Mouse (Mus musculus): Measurements from ENCODE around the gene Eci2. TPM values are rescaled to one million over a fixed set of nuclear protein-coding genes. Genes with fewer than 3 reads are reported as not detected.

Eci2 gene
- polyA plus RNA-seq (2014; fragmentation: Nextera tagmentation; extraction: Ambion mirVana) = 117 and 124 TPM in 2 replicates

DNA sequence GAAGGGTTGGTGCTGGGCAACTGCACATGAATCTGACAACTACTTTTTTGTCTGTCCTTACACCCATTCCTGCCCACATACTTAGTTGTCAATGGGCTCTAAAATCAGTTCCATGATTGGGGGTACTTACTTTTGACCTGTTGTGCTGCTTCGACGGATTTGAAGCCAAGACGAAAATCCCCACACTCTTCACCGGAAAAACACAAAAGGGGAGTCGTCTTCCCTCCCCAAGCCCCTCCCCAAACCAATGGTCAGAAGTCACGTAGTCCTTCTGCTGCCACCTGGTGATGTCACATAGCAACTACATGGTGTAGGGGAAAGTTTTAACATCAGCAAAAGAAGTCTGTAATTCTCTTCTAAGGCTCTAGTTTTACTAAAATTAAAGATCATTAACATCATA, at the start of gene Eci2:
Eci2 (minus strand) TSS at position 218 of the 400 bp plus-strand sequence.
- Histone ChIP-seq H3K9me3 (ENCODE audit: control insufficient read depth, low read length) (no peaks in the 10 kb centered on the region), H3K27me3 (ENCODE audit: control insufficient read depth, insufficient read depth, low read length) (no peaks in the 10 kb centered on the region), H3K4me3 (ENCODE audit: low read depth, low read length) (no peak within 1 kb of the TSS), H3K4me1 (replicated peaks; ENCODE audit: control insufficient read depth, insufficient read depth, low read length) (no peaks in the 10 kb centered on the region), H3K36me3 (ENCODE audit: control insufficient read depth, insufficient read depth, low read length) (no peaks in the 10 kb centered on the region), H3K9ac (ENCODE audit: low read length) (no peak within 1 kb of the TSS), H3K4me2 (ENCODE audit: low read depth, low read length, severe bottlenecking) (no peak within 1 kb of the TSS), H3K27ac (ENCODE audit: low read depth, low read length) (no peak within 1 kb of the TSS)
- ATAC-seq (replicated peaks; ENCODE audit: low FRiP score) = no peak
- WGBS = 7% methylated on average over 6 of the region's 6 CpGs
- peak; percentile 58 for DNase-seq (ENCODE audit: low spot score)

DNA sequence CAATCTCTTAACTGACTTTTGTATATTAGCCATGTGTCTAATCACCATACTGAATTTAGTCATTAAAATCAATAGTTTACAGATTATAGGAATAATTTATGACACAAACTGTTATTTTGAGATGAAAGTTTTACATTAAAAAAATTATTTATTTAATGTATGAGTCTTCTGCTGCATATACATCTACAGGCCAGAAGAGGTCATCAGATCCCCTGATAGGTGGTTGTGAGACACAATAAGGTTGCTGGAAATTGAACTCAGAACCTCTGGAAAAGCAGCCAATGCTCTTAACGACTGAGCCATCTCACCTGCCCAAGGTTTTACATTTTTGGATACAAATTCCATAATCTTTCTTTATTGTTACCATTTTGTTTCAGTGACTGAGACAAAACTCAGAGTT, 48.0 kb upstream of the Eci2 start:
- Histone ChIP-seq H3K9me3 (ENCODE audit: control insufficient read depth, low read length) (no peaks in the 10 kb centered on the region), H3K27me3 (ENCODE audit: control insufficient read depth, insufficient read depth, low read length) (no peaks in the 10 kb centered on the region), H3K9ac (ENCODE audit: low read length) (no peak overlapping the region), H3K4me3 (ENCODE audit: low read depth, low read length) (no peak overlapping the region), H3K4me2 (ENCODE audit: low read depth, low read length, severe bottlenecking) (no peak overlapping the region), H3K27ac (ENCODE audit: low read depth, low read length) (no peak overlapping the region), H3K36me3 (ENCODE audit: control insufficient read depth, insufficient read depth, low read length) (no peaks in the 10 kb centered on the region), H3K4me1 (replicated peaks; ENCODE audit: control insufficient read depth, insufficient read depth, low read length) (no peaks in the 10 kb centered on the region)
- ATAC-seq (replicated peaks; ENCODE audit: low FRiP score) (no peak), DNase-seq (ENCODE audit: low spot score) (no peak)
- WGBS = 68% methylated on average over 1 of the region's 1 CpGs

GRCm38 (mm10) chr13:35070485-35071472, 43.9 kb upstream of the Eci2 start:
- no peak overlapping the region for H3K27ac ChIP-seq (ENCODE audit: low read depth, low read length)
- no peak for ATAC-seq (replicated peaks; ENCODE audit: low FRiP score)
- no peak overlapping the region for H3K4me3 ChIP-seq (ENCODE audit: low read depth, low read length)
- no peaks in the 10 kb centered on the region for H3K9me3 ChIP-seq (ENCODE audit: control insufficient read depth, low read length)
- H3K36me3 ChIP-seq (ENCODE audit: control insufficient read depth, insufficient read depth, low read length) = no peaks in the 10 kb centered on the region
- 74% methylated on average over 9 of the region's 9 CpGs for WGBS
- no peaks in the 10 kb centered on the region for H3K27me3 ChIP-seq (ENCODE audit: control insufficient read depth, insufficient read depth, low read length)
- H3K4me2 ChIP-seq (ENCODE audit: low read depth, low read length, severe bottlenecking) = no peak overlapping the region
- H3K4me1 ChIP-seq (replicated peaks; ENCODE audit: control insufficient read depth, insufficient read depth, low read length) = no peaks in the 10 kb centered on the region
- H3K9ac ChIP-seq (ENCODE audit: low read length) = no peak overlapping the region
- DNase-seq (ENCODE audit: low spot score) = no peak

DNA sequence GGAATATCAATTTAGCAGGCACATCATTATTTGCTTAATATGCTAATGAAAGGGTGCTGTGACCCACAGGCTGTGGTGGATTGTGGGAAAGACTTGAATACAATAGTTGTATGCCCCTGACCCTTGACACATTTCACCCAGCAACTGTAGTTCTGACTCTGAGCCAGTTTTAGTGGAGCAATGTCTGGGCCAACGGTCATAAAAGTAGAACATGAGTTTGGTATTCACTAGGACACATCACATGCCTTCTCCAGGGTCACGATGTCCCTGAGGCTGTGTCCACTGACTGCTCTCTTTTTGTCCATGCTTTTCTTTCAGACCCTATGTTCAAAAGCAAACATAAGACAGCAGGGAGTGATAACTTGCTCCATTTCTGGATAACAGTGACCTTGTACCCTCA, 40.2 kb upstream of the Eci2 start:
- Histone ChIP-seq H3K4me1 (replicated peaks; ENCODE audit: control insufficient read depth, insufficient read depth, low read length) (no peaks in the 10 kb centered on the region), H3K9ac (ENCODE audit: low read length) (no peak overlapping the region), H3K9me3 (ENCODE audit: control insufficient read depth, low read length) (no peaks in the 10 kb centered on the region), H3K27me3 (ENCODE audit: control insufficient read depth, insufficient read depth, low read length) (no peaks in the 10 kb centered on the region), H3K4me2 (ENCODE audit: low read depth, low read length, severe bottlenecking) (no peak overlapping the region), H3K27ac (ENCODE audit: low read depth, low read length) (no peak overlapping the region), H3K36me3 (ENCODE audit: control insufficient read depth, insufficient read depth, low read length) (no peaks in the 10 kb centered on the region), H3K4me3 (ENCODE audit: low read depth, low read length) (no peak overlapping the region)
- DNase-seq (ENCODE audit: low spot score) = no peak
- ATAC-seq (replicated peaks; ENCODE audit: low FRiP score) = no peak
- 91% methylated on average over 2 of the region's 2 CpGs for WGBS

- H3K27ac ChIP-seq (ENCODE audit: low read depth, low read length) = no peak overlapping the region
- no peak overlapping the region for H3K4me2 ChIP-seq (ENCODE audit: low read depth, low read length, severe bottlenecking)
- H3K36me3 ChIP-seq (ENCODE audit: control insufficient read depth, insufficient read depth, low read length) = no peaks in the 10 kb centered on the region
- DNase-seq (ENCODE audit: low spot score) (no peak), ATAC-seq (replicated peaks; ENCODE audit: low FRiP score) (no peak)
- H3K27me3 ChIP-seq (ENCODE audit: control insufficient read depth, insufficient read depth, low read length) = no peaks in the 10 kb centered on the region
- WGBS = 71% methylated on average over 2 of the region's 2 CpGs
- H3K4me1 ChIP-seq (replicated peaks; ENCODE audit: control insufficient read depth, insufficient read depth, low read length) = no peaks in the 10 kb centered on the region
- no peaks in the 10 kb centered on the region for H3K9me3 ChIP-seq (ENCODE audit: control insufficient read depth, low read length)
- H3K9ac ChIP-seq (ENCODE audit: low read length) = no peak overlapping the region
- H3K4me3 ChIP-seq (ENCODE audit: low read depth, low read length) = no peak overlapping the region
Measured at GRCm38 (mm10) chr13:35066033-35066432, 39.1 kb upstream of the Eci2 start.

DNA sequence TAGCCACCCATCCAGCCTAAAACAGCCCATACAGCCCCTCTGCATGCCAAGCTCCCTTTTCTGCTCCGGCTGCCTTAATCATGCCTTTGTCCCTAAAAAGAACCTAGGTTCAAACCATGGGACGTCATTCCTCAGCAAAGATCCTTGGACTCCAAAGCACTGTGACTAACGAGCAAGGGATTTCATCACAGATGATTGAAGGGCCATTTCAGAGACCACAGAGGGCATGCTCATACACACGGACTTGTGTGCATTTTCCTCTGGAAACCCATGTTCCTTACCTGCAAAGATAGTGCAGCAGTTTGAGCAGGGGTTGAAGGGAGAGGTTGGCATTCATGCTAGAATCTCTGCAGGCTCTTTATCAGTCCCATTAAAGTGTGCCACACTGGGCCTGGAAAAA, 37.5 kb upstream of the Eci2 start:
- Histone ChIP-seq H3K4me2 (ENCODE audit: low read depth, low read length, severe bottlenecking) (no peak overlapping the region), H3K27ac (ENCODE audit: low read depth, low read length) (no peak overlapping the region), H3K9me3 (ENCODE audit: control insufficient read depth, low read length) (no peaks in the 10 kb centered on the region), H3K4me1 (replicated peaks; ENCODE audit: control insufficient read depth, insufficient read depth, low read length) (no peaks in the 10 kb centered on the region), H3K36me3 (ENCODE audit: control insufficient read depth, insufficient read depth, low read length) (no peaks in the 10 kb centered on the region), H3K9ac (ENCODE audit: low read length) (no peak overlapping the region), H3K4me3 (ENCODE audit: low read depth, low read length) (no peak overlapping the region), H3K27me3 (ENCODE audit: control insufficient read depth, insufficient read depth, low read length) (no peaks in the 10 kb centered on the region)
- DNase-seq (ENCODE audit: low spot score) (no peak), ATAC-seq (replicated peaks; ENCODE audit: low FRiP score) (no peak)
- WGBS = 43% methylated on average over 4 of the region's 4 CpGs

GRCm38 (mm10) chr13:35058145-35058544, 31.2 kb upstream of the Eci2 start:
- Histone ChIP-seq H3K9me3 (ENCODE audit: control insufficient read depth, low read length) (no peaks in the 10 kb centered on the region), H3K27ac (ENCODE audit: low read depth, low read length) (no peak overlapping the region), H3K27me3 (ENCODE audit: control insufficient read depth, insufficient read depth, low read length) (no peaks in the 10 kb centered on the region), H3K36me3 (ENCODE audit: control insufficient read depth, insufficient read depth, low read length) (no peaks in the 10 kb centered on the region), H3K4me2 (ENCODE audit: low read depth, low read length, severe bottlenecking) (no peak overlapping the region), H3K4me3 (ENCODE audit: low read depth, low read length) (no peak overlapping the region), H3K4me1 (replicated peaks; ENCODE audit: control insufficient read depth, insufficient read depth, low read length) (no peaks in the 10 kb centered on the region), H3K9ac (ENCODE audit: low read length) (no peak overlapping the region)
- no peak for ATAC-seq (replicated peaks; ENCODE audit: low FRiP score)
- 23% methylated on average over 5 of the region's 5 CpGs for WGBS
- no peak for DNase-seq (ENCODE audit: low spot score)

GRCm38 (mm10) chr13:35036486-35036885, 9.6 kb upstream of the Eci2 start:
- no peak for DNase-seq (ENCODE audit: low spot score)
- H3K9ac ChIP-seq (ENCODE audit: low read length) = no peak overlapping the region
- H3K36me3 ChIP-seq (ENCODE audit: control insufficient read depth, insufficient read depth, low read length) = no peaks in the 10 kb centered on the region
- no peaks in the 10 kb centered on the region for H3K27me3 ChIP-seq (ENCODE audit: control insufficient read depth, insufficient read depth, low read length)
- no peaks in the 10 kb centered on the region for H3K9me3 ChIP-seq (ENCODE audit: control insufficient read depth, low read length)
- no peak overlapping the region for H3K4me3 ChIP-seq (ENCODE audit: low read depth, low read length)
- ATAC-seq (replicated peaks; ENCODE audit: low FRiP score) = no peak
- no peak overlapping the region for H3K4me2 ChIP-seq (ENCODE audit: low read depth, low read length, severe bottlenecking)
- 86% methylated on average over 5 of the region's 5 CpGs for WGBS
- no peak overlapping the region for H3K27ac ChIP-seq (ENCODE audit: low read depth, low read length)
- no peaks in the 10 kb centered on the region for H3K4me1 ChIP-seq (replicated peaks; ENCODE audit: control insufficient read depth, insufficient read depth, low read length)

DNA sequence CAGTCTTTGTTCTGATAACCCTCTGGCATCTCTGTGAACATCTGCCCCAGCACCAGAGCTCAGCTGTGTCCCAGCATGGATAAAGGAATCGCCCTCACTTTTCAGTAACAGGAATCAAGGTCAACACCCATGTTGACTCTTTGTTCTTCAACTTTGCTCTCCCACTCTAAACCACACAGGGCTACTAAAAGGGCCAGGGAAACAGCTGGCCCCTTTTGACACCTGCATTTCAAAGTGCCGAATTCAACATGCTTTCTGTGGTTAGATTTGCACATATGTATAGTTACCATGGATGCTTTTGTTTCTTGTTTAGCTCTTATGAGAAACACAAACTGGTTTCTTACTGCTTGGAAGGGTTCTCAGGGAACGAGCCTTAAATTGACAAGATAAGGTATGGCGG, 8.8 kb upstream of the Eci2 start:
- no peak overlapping the region for H3K27ac ChIP-seq (ENCODE audit: low read depth, low read length)
- DNase-seq (ENCODE audit: low spot score) (no peak), ATAC-seq (replicated peaks; ENCODE audit: low FRiP score) (no peak)
- H3K4me1 ChIP-seq (replicated peaks; ENCODE audit: control insufficient read depth, insufficient read depth, low read length) = no peaks in the 10 kb centered on the region
- H3K4me2 ChIP-seq (ENCODE audit: low read depth, low read length, severe bottlenecking) = no peak overlapping the region
- 84% methylated on average over 4 of the region's 4 CpGs for WGBS
- no peaks in the 10 kb centered on the region for H3K36me3 ChIP-seq (ENCODE audit: control insufficient read depth, insufficient read depth, low read length)
- no peaks in the 10 kb centered on the region for H3K9me3 ChIP-seq (ENCODE audit: control insufficient read depth, low read length)
- no peaks in the 10 kb centered on the region for H3K27me3 ChIP-seq (ENCODE audit: control insufficient read depth, insufficient read depth, low read length)
- H3K9ac ChIP-seq (ENCODE audit: low read length) = no peak overlapping the region
- no peak overlapping the region for H3K4me3 ChIP-seq (ENCODE audit: low read depth, low read length)
